Mouse (Mus musculus) gastrocnemius, postnatal 25 days (tissue): Measurements from ENCODE around the gene Vmn1r180. TPM values are rescaled to one million over a fixed set of nuclear protein-coding genes. Genes with fewer than 3 reads are reported as not detected.
"Not testable (repeated sequence)": the region's sequence is repeated elsewhere in the genome, so short reads cannot be mapped to it uniquely, and the experiment has no call there.

Experiments used
- DNase-seq: peaks from one replicate; pipeline ENCODE4 v3.0.0; 2022
- long read RNA-seq, 2 experiments: library from polyadenylated mRNA; stranded (forward); transcript quantifications; one replicate each; pipeline ENCODE4 v2.0.0; 2021
- total RNA-seq, 2 experiments: library from RNA; stranded (reverse); gene quantifications; 1 replicate in 1 of 2; 2 replicates in 1 of 2; pipeline ENCODE4 v1.2.3; 2021

The Vmn1r180 gene
- total RNA-seq, result not detected
- long read RNA-seq, experiment 1, result 0 reads
- long read RNA-seq, experiment 2, result 0 reads

DNA sequence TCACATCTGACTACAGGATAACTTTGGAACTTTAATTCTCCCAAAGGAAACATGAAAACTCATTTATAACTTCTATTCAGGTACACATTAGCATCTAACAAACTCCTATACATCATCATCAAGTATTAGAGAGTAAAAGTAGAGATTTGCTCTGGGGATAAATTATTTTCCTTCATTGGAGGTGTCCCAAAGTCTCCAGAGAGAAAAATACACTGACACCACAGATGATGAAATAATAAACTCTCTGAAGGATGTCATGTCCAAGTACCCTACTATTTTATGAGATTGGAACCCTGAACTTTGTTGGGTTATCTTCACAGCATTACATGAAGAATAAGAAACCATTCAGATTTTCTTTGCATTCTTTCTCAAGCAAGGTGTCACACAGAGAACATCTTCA lies at the start of gene Vmn1r180:
Gene Vmn1r180, plus strand, starts transcription at position 301 of the 400 bp plus-strand sequence.
- no peak for DNase-seq

- no peak for DNase-seq
Observed at GRCm38 (mm10) chr7:23926678-23927077, 23.8 kb upstream of the Vmn1r180 start, which contains the start of gene Vmn1r179. Gene Vmn1r179, plus strand, starts transcription at chr7:23926978.

DNA sequence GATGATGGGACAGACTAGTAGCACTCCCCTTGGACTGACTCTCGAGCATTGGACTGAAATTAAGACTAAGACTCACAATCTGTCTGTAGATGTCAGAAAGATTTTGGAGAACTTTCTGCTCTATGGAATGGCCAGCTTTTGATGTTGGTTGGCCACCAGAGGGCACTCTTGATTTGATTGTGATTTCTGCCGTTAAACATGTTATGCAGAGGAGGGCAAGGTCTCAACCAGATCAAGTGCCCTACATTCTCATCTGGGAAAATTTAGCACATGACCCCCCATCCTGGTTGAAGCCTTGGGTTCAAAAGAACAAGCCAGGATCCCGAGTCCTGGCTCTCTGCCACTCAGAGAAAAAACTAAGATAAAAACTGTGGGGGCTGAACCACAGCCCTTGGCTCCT lies 17.6 kb downstream of the Vmn1r180 start:
- not testable (repeated sequence) for DNase-seq

DNA sequence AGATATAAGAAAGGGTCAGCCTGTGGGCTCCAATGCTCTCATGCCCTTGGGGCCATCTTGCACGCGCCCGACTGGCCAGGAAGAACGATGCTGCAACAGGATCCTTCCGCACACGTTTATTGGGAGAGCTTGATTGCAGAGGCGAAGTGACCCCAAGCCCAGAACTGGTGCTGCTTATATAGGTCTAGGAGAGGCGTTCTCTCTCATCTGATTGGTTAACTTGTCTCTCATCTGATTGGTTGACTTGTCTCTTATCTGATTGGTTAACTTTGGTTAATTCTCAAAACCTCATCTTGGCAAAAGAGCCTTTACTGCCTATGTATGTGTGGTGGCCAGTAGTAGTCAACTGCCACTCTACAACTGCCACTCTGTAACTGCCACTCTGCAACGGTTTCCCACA lies 23.9 kb downstream of the Vmn1r180 start, which contains the start of gene Vmn1r181:
Gene Vmn1r181, plus strand, starts transcription at position 301 of the 400 bp plus-strand sequence.
- DNase-seq, result not testable (repeated sequence)

DNA sequence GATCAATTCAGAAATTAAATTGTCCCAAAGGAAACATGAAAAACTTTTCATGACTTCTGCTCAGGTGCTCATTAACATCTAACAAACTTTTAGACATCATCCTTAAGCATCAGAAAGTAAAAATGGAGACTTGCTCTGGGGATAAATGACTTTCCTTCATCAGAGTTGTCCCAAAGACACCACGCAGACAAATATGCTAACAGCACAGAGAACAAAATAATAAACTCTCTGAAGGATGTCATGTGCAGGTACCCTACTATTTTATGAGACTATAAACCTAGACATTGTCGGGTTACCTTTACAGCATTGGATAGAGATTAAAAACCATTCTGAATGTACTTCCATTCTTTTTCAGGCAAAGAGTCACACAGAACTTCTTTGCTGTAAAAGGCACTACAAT lies 51.0 kb downstream of the Vmn1r180 start, which contains the start of gene V1rd19:
Gene V1rd19, plus strand, starts transcription at position 301 of the 400 bp plus-strand sequence.
- no peak for DNase-seq

Other genes with a start within 250 kb of the Vmn1r180 start
- not detected for gene Vmn1r173, start 249.9 kb upstream of the Vmn1r180 start, total RNA-seq
- gene Vmn1r174, start 198.4 kb upstream of the Vmn1r180 start, total RNA-seq, result not detected
- not detected for gene Vmn1r175, start 140.0 kb upstream of the Vmn1r180 start, total RNA-seq
- gene Vmn1r176, start 113.3 kb upstream of the Vmn1r180 start, total RNA-seq, result not detected
- gene Vmn1r177, start 84.2 kb upstream of the Vmn1r180 start, total RNA-seq, result not detected
- not detected for gene Vmn1r178, start 58.6 kb upstream of the Vmn1r180 start, total RNA-seq
- not detected for gene Vmn1r179, start 23.7 kb upstream of the Vmn1r180 start, total RNA-seq
- gene Vmn1r181, start 24.0 kb downstream of the Vmn1r180 start, total RNA-seq, result not detected
- not detected for gene V1rd19, start 51.1 kb downstream of the Vmn1r180 start, total RNA-seq
- not detected for gene Vmn1r183, start 102.6 kb downstream of the Vmn1r180 start, total RNA-seq
- 10 to 100 TPM; 10.3 TPM for gene Zfp180, start 131.3 kb downstream of the Vmn1r180 start, total RNA-seq
- 1 to 10 TPM; 4.9 TPM for gene Zfp112, start 161.7 kb downstream of the Vmn1r180 start, total RNA-seq
- gene Zfp235, start 183.5 kb downstream of the Vmn1r180 start, total RNA-seq, result 1 to 10 TPM; 4.1 to 4.6 TPM
- not detected for gene Zfp114, start 224.4 kb downstream of the Vmn1r180 start, total RNA-seq